Mouse (Mus musculus) CH12.LX (cell line): ENCODE results near the gene Sgip1. TPM values are rescaled to one million over a fixed set of nuclear protein-coding genes. Genes with fewer than 3 reads are reported as not detected.
A peak's percentile ranks its signal among the peaks of the same experiment; 100 is the strongest.

ENCODE experiments used
- DNase-seq: peaks from one replicate; pipeline ENCODE4 v3.0.0-alpha.2; 2013; ENCODE audit errors: extremely low read depth
- H3K27ac ChIP-seq: 2 replicates; pipeline ENCODE4 v1.5.1; 2012; ENCODE audit warnings: low read depth, mild to moderate bottlenecking, control low read depth, moderate library complexity; ENCODE audit not compliant: insufficient read depth
- H3K27me3 ChIP-seq: replicated peaks from 2 replicates; pipeline ENCODE3; 2012; ENCODE audit warnings: inconsistent platforms
- H3K36me3 ChIP-seq, 2 experiments: replicated peaks in 1 of 2; 2 replicates each; pipeline versions ENCODE3 to v1.6.1; 2012; ENCODE audit warnings: inconsistent platforms in 1 of 2, low read length in 1 of 2, mild to moderate bottlenecking in 1 of 2, mixed read lengths in 1 of 2, moderate library complexity in 1 of 2; ENCODE audit not compliant: control insufficient read depth in 1 of 2, insufficient read depth in 1 of 2
- H3K4me1 ChIP-seq, 2 experiments: 2 replicates each; pipeline ENCODE4 v1.6.1; 2012; ENCODE audit warnings: inconsistent platforms in 1 of 2, moderate library complexity in 1 of 2; ENCODE audit not compliant: insufficient read depth in 2 of 2, control insufficient read depth in 1 of 2
- H3K4me2 ChIP-seq: 2 replicates; pipeline ENCODE4 v1.6.1; 2012; ENCODE audit warnings: low read depth, mild to moderate bottlenecking, control low read depth; ENCODE audit not compliant: poor library complexity, insufficient read depth, severe bottlenecking
- H3K4me3 ChIP-seq, 3 experiments: fragments of 150-350 bp in 1 of 3; sonication (generic) in 1 of 3; replicated peaks in 1 of 3; 2 replicates each; pipeline versions ENCODE3 to v1.5.1; 2011 to 2012; ENCODE audit warnings: low read depth in 2 of 3, low read length in 2 of 3, mild to moderate bottlenecking in 2 of 3, moderate library complexity in 2 of 3, control low read depth in 1 of 3, improper control_type of control experiment in 1 of 3, inconsistent platforms in 1 of 3, mixed read lengths in 1 of 3; ENCODE audit not compliant: poor library complexity in 1 of 3
- H3K79me2 ChIP-seq: replicated peaks from 2 replicates; pipeline ENCODE4 v1.6.1; 2012; ENCODE audit warnings: mild to moderate bottlenecking, moderate library complexity; ENCODE audit not compliant: control insufficient read depth, poor library complexity, insufficient read depth, severe bottlenecking; ENCODE audit errors: extremely low read depth
- H3K9ac ChIP-seq: 2 replicates; pipeline ENCODE4 v1.6.1; 2012; ENCODE audit warnings: low read depth, mild to moderate bottlenecking, control low read depth, moderate library complexity; ENCODE audit not compliant: insufficient read depth
- H3K9me3 ChIP-seq: replicated peaks from 2 replicates; pipeline ENCODE3; 2012; ENCODE audit warnings: low read length, inconsistent platforms, mixed read lengths
- BHLHE40 ChIP-seq: IDR thresholded peaks from 2 replicates; pipeline ENCODE4 v1.6.1; 2011; ENCODE audit warnings: mild to moderate bottlenecking, low read depth, low read length, improper control_type of control experiment
- CHD1 ChIP-seq: IDR thresholded peaks from 2 replicates; pipeline ENCODE4 v1.6.1; 2012; ENCODE audit warnings: low read depth, low read length, improper control_type of control experiment, inconsistent platforms
- CHD2 ChIP-seq: IDR thresholded peaks from 2 replicates; pipeline ENCODE4 v1.6.1; 2011; ENCODE audit warnings: low read length, improper control_type of control experiment
- CTCF ChIP-seq, 2 experiments: IDR thresholded peaks in 1 of 2; conservative IDR thresholded peaks in 1 of 2; 2 replicates each; pipeline ENCODE4 v1.5.1; 2011 to 2012; ENCODE audit warnings: low read depth in 2 of 2, low read length in 2 of 2, improper control_type of control experiment in 1 of 2, inconsistent platforms in 1 of 2, mild to moderate bottlenecking in 1 of 2, moderate library complexity in 1 of 2
- ELF1 ChIP-seq: IDR thresholded peaks from 2 replicates; pipeline ENCODE4 v1.6.1; 2014; ENCODE audit warnings: low read depth, mild to moderate bottlenecking, inconsistent platforms, low read length, improper control_type of control experiment
- EP300 ChIP-seq: IDR thresholded peaks from 2 replicates; pipeline ENCODE4 v1.6.1; 2011; ENCODE audit warnings: low read length, improper control_type of control experiment
- KAT2A ChIP-seq: IDR thresholded peaks from 2 replicates; pipeline ENCODE4 v1.6.1; 2012; ENCODE audit warnings: low read length, improper control_type of control experiment, inconsistent platforms; ENCODE audit not compliant: insufficient replicate concordance
- MAFK ChIP-seq: IDR thresholded peaks from 2 replicates; pipeline ENCODE4 v1.6.1; 2011; ENCODE audit warnings: low read length, improper control_type of control experiment; ENCODE audit not compliant: insufficient replicate concordance
- MYC ChIP-seq: IDR thresholded peaks from 2 replicates; pipeline ENCODE4 v1.6.1; 2011; ENCODE audit warnings: low read depth, mild to moderate bottlenecking, improper control_type of control experiment, low read length
- NELFE ChIP-seq: IDR thresholded peaks from 2 replicates; pipeline ENCODE4 v1.6.1; 2011; ENCODE audit warnings: low read depth, low read length, improper control_type of control experiment
- RCOR1 ChIP-seq: conservative IDR thresholded peaks from 2 replicates; pipeline ENCODE4 v1.6.1; 2012; ENCODE audit warnings: low read depth, mild to moderate bottlenecking, inconsistent platforms, low read length, improper control_type of control experiment
- TBP ChIP-seq: conservative IDR thresholded peaks from 2 replicates; pipeline ENCODE4 v1.6.1; 2011; ENCODE audit warnings: low read depth, low read length, improper control_type of control experiment
- TCF12 ChIP-seq: IDR thresholded peaks from 2 replicates; pipeline ENCODE4 v1.6.1; 2014; ENCODE audit warnings: low read depth, mild to moderate bottlenecking, inconsistent platforms, low read length, improper control_type of control experiment
- ZNF384 ChIP-seq: IDR thresholded peaks from 2 replicates; pipeline ENCODE4 v1.6.1; 2012; ENCODE audit warnings: low read depth, low read length, improper control_type of control experiment, inconsistent platforms
- dilution Hi-C: fragments of 300-500 bp; cut with MboI; formaldehyde crosslinking; loops from 2 replicates; pipeline ENCODE4 v1.14.3; 2020; ENCODE audit warnings: low sequenced_read_pairs; ENCODE audit not compliant: extremely low pct_unique_long_range_greater_than_20kb, extremely low pct_ligation_motif_present
- in situ Hi-C: fragments of 300-500 bp; cut with MboI; formaldehyde crosslinking; loops from 3 replicates; pipeline ENCODE4 v1.14.3; 2019; ENCODE audit warnings: low sequenced_read_pairs, low pct_ligation_motif_present, low pct_unique_long_range_greater_than_20kb, mixed read lengths
- polyA plus RNA-seq: library from polyadenylated mRNA; unstranded; fragments of >175 nt; gene quantifications from 2 replicates; pipeline ENCODE4 v1.2.1, GENCODE M21; 2012; ENCODE audit warnings: low read depth; ENCODE audit not compliant: insufficient read length
- total RNA-seq, 2 experiments: library from RNA; depleted of rRNA; stranded (reverse); fragments of 300-350 nt in 1 of 2; fragments of >200 nt in 1 of 2; gene quantifications; 2 replicates each; pipeline ENCODE4 v1.2.3; 2012 to 2014

Sgip1 gene
- total and polyA plus RNA-seq, 3 experiments, result 0.07 to 0.39 (median 0.21) TPM

GRCm38 (mm10) chr4:102826159-102826558 is 85.1 kb downstream of the Sgip1 start:
- Histone ChIP-seq H3K9ac (no peak overlapping the region), H3K27ac (no peak overlapping the region), H3K4me3 (no peak overlapping the region), H3K9me3 (no peaks in the 10 kb centered on the region), H3K4me2 (no peak overlapping the region), H3K36me3 (no peaks in the 10 kb centered on the region), H3K27me3 (no peaks in the 10 kb centered on the region), H3K4me1 (peaks cover 9 to 23% of the 10 kb centered on the region in 2 experiments; a peak in 3 of 4 replicates), H3K79me2 (no peaks in the 10 kb centered on the region)
- in situ Hi-C loops, result no loop called here
- dilution Hi-C loops, result no loop called here
- TF ChIP-seq BHLHE40 (peak; percentile 22; the same call in 1 of the 2 replicates), CTCF (conservative IDR thresholded peaks at IDR 0.05 in 1 of 2, IDR thresholded peaks at IDR 0.05 in 1 of 2; ENCODE audit: low read depth in 2 of 2, low read length in 2 of 2) (no peak)
- DNase-seq, result no peak

GRCm38 (mm10) chr4:102828518-102828917 is 87.4 kb downstream of the Sgip1 start:
- Histone ChIP-seq H3K36me3 (no peaks in the 10 kb centered on the region), H3K9ac (no peak overlapping the region), H3K27me3 (no peaks in the 10 kb centered on the region), H3K27ac (no peak overlapping the region), H3K79me2 (no peaks in the 10 kb centered on the region), H3K4me1 (peaks cover 0 to 12% of the 10 kb centered on the region in 2 experiments; a peak in 3 of 4 replicates), H3K4me2 (no peak overlapping the region), H3K4me3 (no peak overlapping the region), H3K9me3 (no peaks in the 10 kb centered on the region)
- no peak for DNase-seq
- TF ChIP-seq MAFK (no peak), ELF1 (no peak), RCOR1 (no peak), MYC (no peak), CHD2 (no peak), TBP (no peak), TCF12 (no peak), KAT2A (no peak), ZNF384 (no peak), CHD1 (no peak), EP300 (no peak), BHLHE40 (no peak), NELFE (no peak)
- in situ Hi-C loops, result no loop called here
- dilution Hi-C loops, result no loop called here

- no peaks in the 10 kb centered on the region for H3K36me3 ChIP-seq
- H3K27me3 ChIP-seq, result no peaks in the 10 kb centered on the region
- no peak overlapping the region for H3K4me2 ChIP-seq
- dilution Hi-C loops, result no loop called here
- DNase-seq, result no peak
- in situ Hi-C loops, result no loop called here
- H3K27ac ChIP-seq, result no peak overlapping the region
- H3K4me3 ChIP-seq, result no peak overlapping the region
- H3K79me2 ChIP-seq, result no peaks in the 10 kb centered on the region
- TF ChIP-seq ZNF384, result no peak
- no peak for TF ChIP-seq KAT2A
- TF ChIP-seq BHLHE40, result no peak
- TF ChIP-seq CTCF (conservative IDR thresholded peaks at IDR 0.05 in 1 of 2, IDR thresholded peaks at IDR 0.05 in 1 of 2; ENCODE audit: low read depth in 2 of 2, low read length in 2 of 2), result no peak
- TF ChIP-seq MYC, result no peak
- TF ChIP-seq NELFE, result no peak
- no peaks in the 10 kb centered on the region for H3K9me3 ChIP-seq
- peaks cover 0 to 4% of the 10 kb centered on the region in 2 experiments; a peak in 1 of 4 replicates for H3K4me1 ChIP-seq
- H3K9ac ChIP-seq, result no peak overlapping the region
Measured at GRCm38 (mm10) chr4:102833191-102833590, 92.1 kb downstream of the Sgip1 start.
